Mouse (Mus musculus): ENCODE data around the gene Plcd3. TPM values are rescaled to one million over a fixed set of nuclear protein-coding genes. Genes with fewer than 3 reads are reported as not detected.

Gene Plcd3
- polyA plus RNA-seq (2017; shearing (Covaris generic)): not detected

DNA sequence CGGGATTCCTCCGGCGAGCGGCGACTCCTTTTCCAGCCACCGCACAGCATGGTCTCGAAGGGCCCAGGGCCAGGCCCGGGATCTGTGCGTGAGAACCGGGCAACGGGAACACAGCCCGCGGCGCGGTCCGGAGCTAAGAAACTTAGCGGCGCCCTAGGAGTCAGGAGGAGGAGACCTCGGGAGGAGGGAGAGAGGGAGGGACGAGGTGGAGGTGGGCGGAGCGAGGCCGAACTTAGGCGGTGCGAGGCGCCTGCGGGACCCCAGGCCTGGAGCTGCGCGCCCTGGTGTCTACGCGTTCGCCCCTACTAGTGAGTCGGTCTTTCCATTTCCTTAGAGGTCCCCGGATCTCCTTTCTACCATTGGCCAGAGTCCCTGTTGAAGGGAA is at the start of gene Plcd3, which contains the start of gene Acbd4:
TSS of gene Plcd3 (minus strand) at position 178 of the 385 bp plus-strand sequence.
TSS of gene Acbd4 (plus strand) at position 202 of the 385 bp plus-strand sequence.

DNA sequence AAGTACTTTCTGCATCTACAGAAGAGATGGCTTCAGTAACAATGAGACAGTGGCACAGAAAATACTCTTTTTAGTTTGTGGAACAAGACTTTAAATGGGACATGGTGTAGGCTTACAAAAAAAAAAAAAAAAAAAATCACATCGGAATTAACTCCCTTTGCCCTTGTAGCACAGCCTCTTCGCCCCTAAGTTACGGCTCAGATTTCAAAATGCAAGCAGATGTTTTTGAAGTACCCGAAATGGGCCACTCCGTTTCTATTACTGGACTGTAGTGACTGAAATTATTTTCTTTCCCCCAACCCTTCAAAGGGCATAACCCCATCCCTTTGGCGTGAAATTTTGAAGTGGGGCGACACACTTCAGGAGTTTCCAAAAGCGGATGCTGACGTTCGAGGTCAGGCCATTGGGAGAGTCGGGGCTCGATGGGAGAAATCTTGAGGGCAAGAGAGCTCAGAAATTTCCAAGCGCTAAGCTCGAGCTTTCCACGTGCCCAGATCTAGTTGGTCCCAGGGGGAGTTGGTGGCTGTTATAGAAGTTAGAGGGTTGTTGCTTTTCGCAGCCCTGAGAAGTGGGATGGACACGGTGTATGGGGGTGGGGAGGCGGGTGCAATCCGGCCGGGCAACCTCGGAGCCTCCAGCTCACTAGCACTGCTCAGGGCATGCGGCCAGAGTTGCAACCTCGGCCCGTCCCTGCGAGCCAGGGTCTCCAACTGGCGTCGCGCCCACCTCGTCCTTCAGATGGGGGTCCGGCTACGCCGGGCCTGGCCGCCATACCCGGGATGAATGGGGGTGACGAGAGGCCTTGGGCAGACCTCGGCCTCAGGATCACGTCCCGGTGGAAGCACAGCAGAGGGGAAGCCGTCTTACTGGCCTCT is 30.5 kb upstream of the Plcd3 start, which contains the start of gene Hexim2:
TSS of gene Hexim2 (plus strand) at position 729 of the 875 bp plus-strand sequence.

DNA sequence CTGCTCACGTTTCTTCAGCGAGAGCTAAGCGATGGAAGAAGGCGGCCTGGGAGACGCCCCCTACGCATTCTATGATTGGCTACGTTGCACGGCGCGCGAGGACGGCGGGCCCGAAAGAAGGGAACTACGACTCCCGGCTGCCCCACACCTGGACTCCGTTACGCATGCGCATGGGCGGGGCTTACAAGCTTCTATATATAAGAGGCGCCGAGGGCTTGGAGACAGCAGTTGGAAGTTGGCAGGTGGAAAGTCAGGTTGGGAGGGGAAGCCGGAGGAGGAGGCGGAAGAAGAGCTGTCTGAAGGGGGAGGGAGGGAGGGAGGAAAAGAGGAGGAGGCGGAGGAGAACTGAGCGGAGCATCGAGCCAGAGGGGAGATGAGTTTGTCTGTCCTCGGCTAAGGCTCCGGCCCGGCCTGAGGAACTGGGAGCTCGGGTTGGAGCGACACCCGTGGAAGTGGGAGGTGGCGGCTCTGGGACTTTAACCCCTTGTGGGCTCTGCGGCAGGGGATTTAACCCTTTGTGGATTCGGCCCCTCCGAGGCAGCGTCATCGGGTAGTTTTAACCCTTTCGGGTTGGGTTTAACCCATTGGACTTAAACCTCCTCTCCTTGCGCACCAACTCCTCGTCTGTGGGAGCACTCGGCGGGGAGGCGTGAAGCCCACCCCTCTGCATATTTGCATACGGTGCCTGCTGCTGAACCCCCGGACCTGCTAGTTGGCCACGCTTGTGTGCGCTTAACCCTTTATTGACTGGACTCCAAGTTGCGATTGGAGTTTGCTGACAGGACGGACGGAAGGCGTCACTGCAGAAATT is 14.8 kb upstream of the Plcd3 start, which contains the start of gene Hexim1:
TSS of gene Hexim1 (plus strand) at position 224 of the 811 bp plus-strand sequence.

DNA sequence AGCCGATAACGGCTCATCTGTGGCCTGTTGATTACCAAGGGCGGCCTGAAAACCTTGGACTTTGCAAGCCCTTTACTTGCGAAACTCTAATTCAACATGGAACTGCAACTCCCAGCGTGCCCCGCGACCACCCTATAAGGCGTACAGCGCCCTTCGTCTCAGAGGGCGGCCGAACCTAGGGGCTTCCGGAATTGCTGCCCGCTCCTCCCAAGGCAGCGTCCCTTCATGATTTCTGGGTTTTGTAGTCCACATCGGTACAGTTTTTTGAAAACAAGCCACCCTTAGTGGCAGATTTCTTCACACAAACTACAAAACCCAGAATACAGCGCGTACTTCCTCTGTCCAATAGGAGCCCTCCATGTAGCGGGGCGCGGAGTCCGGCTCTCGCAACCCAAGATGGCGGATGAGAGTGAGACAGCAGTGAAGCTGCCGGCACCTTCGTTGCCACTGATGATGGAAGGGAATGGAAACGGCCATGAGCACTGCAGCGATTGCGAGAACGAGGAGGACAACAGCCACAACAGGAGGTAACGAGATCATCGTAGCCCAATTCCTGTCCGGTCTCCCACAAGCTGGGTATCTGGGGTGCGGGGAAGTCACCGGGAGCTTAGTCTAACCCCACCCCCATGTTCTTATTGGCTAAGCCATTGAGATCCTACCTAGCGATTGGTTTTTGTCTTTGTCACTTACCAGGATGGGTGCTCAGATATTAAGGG is 73.1 kb downstream of the Plcd3 start, which contains the start of the genes Nmt1 and Dcakd:
TSS of gene Nmt1 (plus strand) at position 15 of the 716 bp plus-strand sequence.
TSS of gene Dcakd (minus strand) at position 158 of the 716 bp plus-strand sequence.

Other genes starting within 250 kb of the Plcd3 start
- gene Eftud2, start 220.7 kb downstream of the Plcd3 start, polyA plus RNA-seq (2017; shearing (Covaris generic)): 182 TPM
- gene Ccdc103, start 220.5 kb downstream of the Plcd3 start, polyA plus RNA-seq (2017; shearing (Covaris generic)): not detected
- gene Fam187a, start 216.5 kb downstream of the Plcd3 start, polyA plus RNA-seq (2017; shearing (Covaris generic)): not detected
- gene Gfap, start 200.7 kb downstream of the Plcd3 start, polyA plus RNA-seq (2017; shearing (Covaris generic)): not detected
- gene Kif18b, start 176.5 kb downstream of the Plcd3 start, polyA plus RNA-seq (2017; shearing (Covaris generic)): 2.9 TPM
- not detected for gene C1ql1, start 155.0 kb downstream of the Plcd3 start, polyA plus RNA-seq (2017; shearing (Covaris generic))
- 81.2 TPM for gene Nmt1, start 73.5 kb downstream of the Plcd3 start, polyA plus RNA-seq (2017; shearing (Covaris generic))
- gene Dcakd, start 73.3 kb downstream of the Plcd3 start, polyA plus RNA-seq (2017; shearing (Covaris generic)): 29.2 TPM
- 54.2 TPM for gene Acbd4, start within 50 bp of the Plcd3 start, polyA plus RNA-seq (2017; shearing (Covaris generic))
- 4.2 TPM for gene Hexim1, start 14.6 kb upstream of the Plcd3 start, polyA plus RNA-seq (2017; shearing (Covaris generic))
- gene Hexim2, start 30.8 kb upstream of the Plcd3 start, polyA plus RNA-seq (2017; shearing (Covaris generic)): 7.5 TPM
- gene Fmnl1, start 69.4 kb upstream of the Plcd3 start, polyA plus RNA-seq (2017; shearing (Covaris generic)): 86.8 TPM
- not detected for gene 1700023F06Rik, start 106.9 kb upstream of the Plcd3 start, polyA plus RNA-seq (2017; shearing (Covaris generic))
- gene Spata32, start 116.8 kb upstream of the Plcd3 start, polyA plus RNA-seq (2017; shearing (Covaris generic)): not detected
- gene Map3k14, start 165.8 kb upstream of the Plcd3 start, polyA plus RNA-seq (2017; shearing (Covaris generic)): 34.4 TPM

Measured in inflammation-experienced regulatory T-cells, adult 16 weeks (primary cell).